In genomic region chr17:76327371-76327770, GRCm38 (mm10) we compare ENCODE assay signal across 25 mouse cellular contexts.
DNase-seq lines count a peak whose midpoint lies in the region; ATAC-seq and TF ChIP-seq lines count a peak whose summit lies in the region.
"Had no signal": no experiment of that assay in that cellular context is flagged by ENCODE, and none has a peak within 500 bp of the region (broad histone marks: within the 10 kb centered on the region; RNA-seq: fewer than 3 reads in every experiment).

No protein-coding gene starts in this region.

- no peak overlapping the region for H3K9ac ChIP-seq in lung, embryonic 14.5 days
- H3K9ac ChIP-seq: embryonic facial prominence, embryonic 12.5 days; embryonic facial prominence, embryonic 15.5 days; hindbrain, embryonic 13.5 days had no signal

- no peaks in the 10 kb centered on the region for H3K36me3 ChIP-seq in lung, embryonic 14.5 days (ENCODE audit: insufficient read depth)
- H3K36me3 ChIP-seq: embryonic facial prominence, embryonic 12.5 days; embryonic facial prominence, embryonic 15.5 days; hindbrain, embryonic 10.5 days; hindbrain, embryonic 13.5 days had no signal

- no peak overlapping the region for H3K4me2 ChIP-seq in lung, embryonic 14.5 days
- H3K4me2 ChIP-seq: embryonic facial prominence, embryonic 12.5 days; embryonic facial prominence, embryonic 15.5 days; heart, embryonic 11.5 days; hindbrain, embryonic 13.5 days had no signal

- ATAC-seq in lung, embryonic 14.5 days (ENCODE audit: insufficient read depth): no peak
- ATAC-seq: activated CD4-positive, CD25-positive, alpha-beta regulatory T cell, adult 4 months; CD4-positive, CD25-positive, alpha-beta regulatory T cell, adult 4 months; forebrain, embryonic 14.5 days; hindbrain, postnatal 0 days; inflammation-experienced regulatory T-cells, adult 6 months had no signal

- no peaks in the 10 kb centered on the region for H3K27me3 ChIP-seq in lung, embryonic 14.5 days (ENCODE audit: insufficient read depth, low read length)
- H3K27me3 ChIP-seq: embryonic facial prominence, embryonic 12.5 days; embryonic facial prominence, embryonic 15.5 days; hindbrain, embryonic 13.5 days had no signal

- WGBS in lung, embryonic 14.5 days: 63% methylated on average over 5 of the region's 5 CpGs

- no peak for TF ChIP-seq CTCF in lung, embryonic 14.5 days (IDR thresholded peaks at IDR 0.05; ENCODE audit: low read depth)
- TF ChIP-seq CTCF in layer of hippocampus, adult 2 months (conservative IDR thresholded peaks at IDR 0.05): no peak

- H3K27ac ChIP-seq in lung, embryonic 14.5 days (ENCODE audit: low read depth): no peak overlapping the region
- no peak overlapping the region for H3K27ac ChIP-seq in layer of hippocampus, adult 2 months
- H3K27ac ChIP-seq: embryonic facial prominence, embryonic 12.5 days; embryonic facial prominence, embryonic 15.5 days; hindbrain, embryonic 10.5 days; hindbrain, embryonic 13.5 days; hindbrain, postnatal 0 days had no signal

- peak; percentile 0 for DNase-seq in lung, embryonic 14.5 days
- DNase-seq in lung, postnatal 10 days: no peak
- DNase-seq in layer of hippocampus, adult 2 months (ENCODE audit: low spot score in 2 of 2): peak; percentile 8 to 12
- peak; percentile 16 for DNase-seq in layer of hippocampus, adult 9-10 months (ENCODE audit: low spot score)
- peak; percentile 16 for DNase-seq in telencephalon, adult 2 months (ENCODE audit: low read depth, low spot score)
- DNase-seq in gastrocnemius, postnatal 25 days: no peak
- no peak for DNase-seq in cerebellum, postnatal 4 days (ENCODE audit: low spot score in 2 of 2)
- DNase-seq: adrenal gland, adult 8-10 months; adrenal gland, postnatal 25 days; cerebellum, adult 18-20 months; cerebellum, adult 9-10 months; cerebellum, postnatal 14 days; gastrocnemius, postnatal 10 days; heart, adult 11 months; heart, postnatal 36 days had no signal

- H3K4me1 ChIP-seq in lung, embryonic 14.5 days (ENCODE audit: insufficient read depth): no peaks in the 10 kb centered on the region
- H3K4me1 ChIP-seq: embryonic facial prominence, embryonic 12.5 days; embryonic facial prominence, embryonic 15.5 days; hindbrain, embryonic 10.5 days; hindbrain, embryonic 13.5 days had no signal

- no peaks in the 10 kb centered on the region for H3K9me3 ChIP-seq in lung, embryonic 14.5 days (ENCODE audit: low read depth, low read length)
- H3K9me3 ChIP-seq: embryonic facial prominence, embryonic 12.5 days; embryonic facial prominence, embryonic 15.5 days; hindbrain, embryonic 10.5 days; hindbrain, embryonic 13.5 days had no signal

- no peak overlapping the region for H3K4me3 ChIP-seq in lung, embryonic 14.5 days (ENCODE audit: low read depth, low read length)
- H3K4me3 ChIP-seq in layer of hippocampus, adult 2 months: no peak overlapping the region
- H3K4me3 ChIP-seq: embryonic facial prominence, embryonic 12.5 days; embryonic facial prominence, embryonic 15.5 days; hindbrain, embryonic 10.5 days; hindbrain, embryonic 13.5 days had no signal

Comparison
In these comparisons a context has a peak if more than half of its experiments do, and no peak if none do; other contexts are left out.
1. DNase-seq: peak in lung, embryonic 14.5 days (single experiment), layer of hippocampus, adult 2 months (2 of 2), layer of hippocampus, adult 9-10 months (single experiment) and telencephalon, adult 2 months (single experiment); none in lung, postnatal 10 days (single experiment), gastrocnemius, postnatal 25 days (single experiment) and cerebellum, postnatal 4 days (0 of 2).